Mouse (Mus musculus) liver, embryonic 15.5 days (tissue): ENCODE results near the gene Ccm2. TPM values are rescaled to one million over a fixed set of nuclear protein-coding genes. Genes with fewer than 3 reads are reported as not detected.

Experiments used
- ATAC-seq: fragments of 200-750 bp; cut with Nextera tagmentation; 2 replicates; pipeline ENCODE4 v1.8.0; 2017; ENCODE audit warnings: moderate number of reproducible peaks, mild to moderate bottlenecking, moderate library complexity; ENCODE audit not compliant: insufficient read depth
- H3K27ac ChIP-seq: fragments of 300-500 bp; sonication (generic); replicated peaks from 2 replicates; pipeline ENCODE4 v1.5.1; 2015; ENCODE audit warnings: mild to moderate bottlenecking, inconsistent platforms
- H3K27me3 ChIP-seq: fragments of 300-500 bp; sonication (generic); 2 replicates; pipeline ENCODE4 v1.6.1; 2015; ENCODE audit warnings: mild to moderate bottlenecking, inconsistent platforms
- H3K36me3 ChIP-seq: fragments of 300-500 bp; sonication (generic); replicated peaks from 2 replicates; pipeline ENCODE4 v1.6.1; 2015; ENCODE audit warnings: moderate library complexity, mild to moderate bottlenecking, inconsistent platforms
- H3K4me1 ChIP-seq: fragments of 300-500 bp; sonication (generic); replicated peaks from 2 replicates; pipeline ENCODE4 v1.6.1; 2015; ENCODE audit warnings: inconsistent platforms
- H3K4me2 ChIP-seq: fragments of 300-500 bp; sonication (generic); 2 replicates; pipeline ENCODE4 v1.6.1; 2015; ENCODE audit warnings: moderate library complexity, mild to moderate bottlenecking, inconsistent platforms
- H3K4me3 ChIP-seq: fragments of 300-500 bp; sonication (generic); replicated peaks from 2 replicates; pipeline ENCODE4 v1.5.1; 2015; ENCODE audit warnings: mild to moderate bottlenecking, inconsistent platforms
- H3K9ac ChIP-seq: fragments of 300-500 bp; sonication (generic); 2 replicates; pipeline ENCODE4 v1.6.1; 2015; ENCODE audit warnings: moderate library complexity, mild to moderate bottlenecking, inconsistent platforms
- H3K9me3 ChIP-seq: fragments of 300-500 bp; sonication (generic); replicated peaks from 2 replicates; pipeline ENCODE4 v1.6.1; 2016; ENCODE audit warnings: inconsistent platforms
- WGBS: fragments of 180-500 bp; shearing (Covaris S2); methylation state at CpG from one replicate; pipeline ENCODE4 v1.1.7; 2015; ENCODE audit warnings: mixed read lengths; ENCODE audit not compliant: insufficient replicate concordance; 5-methylcytosine and 5-hydroxymethylcytosine counted together
- polyA plus RNA-seq: library from polyadenylated mRNA; unstranded; fragments of >200 nt; fragmentation: Nextera tagmentation; extraction: Ambion mirVana; gene quantifications from 2 replicates; pipeline ENCODE4 v1.2.1, GENCODE M21; 2015

Gene Ccm2
- polyA plus RNA-seq, 1 experiment from 2014 or later: 40.1 TPM

GRCm38 (mm10) chr11:6605491-6606399 is 59.1 kb downstream of the Ccm2 start, which contains the start of gene Nacad:
Gene Nacad (minus strand): TSS chr11:6606053.
- H3K4me1 ChIP-seq: peaks cover 28% of the 10 kb centered on the region
- 6% methylated on average over 40 of the region's 41 CpGs for WGBS
- H3K27me3 ChIP-seq: peaks cover 58% of the 10 kb centered on the region
- ATAC-seq: no peak
- peak within 1 kb of the TSS; percentile 20 for H3K4me3 ChIP-seq
- peaks cover 1% of the 10 kb centered on the region; the same call in 1 of the 2 replicates for H3K36me3 ChIP-seq
- H3K9me3 ChIP-seq: no peaks in the 10 kb centered on the region
- peak within 1 kb of the TSS; percentile 44 for H3K4me2 ChIP-seq
- no peak within 1 kb of the TSS for H3K9ac ChIP-seq
- no peak within 1 kb of the TSS for H3K27ac ChIP-seq

GRCm38 (mm10) chr11:6615250-6616205 is 68.8 kb downstream of the Ccm2 start:
- H3K4me1 ChIP-seq: 0 out of 2 replicates have a peak, but pooled peaks cover 3% of the 10 kb centered on the region
- 71% methylated on average over 12 of the region's 12 CpGs for WGBS
- H3K4me3 ChIP-seq: no peak overlapping the region
- no peak overlapping the region for H3K4me2 ChIP-seq
- H3K9ac ChIP-seq: no peak overlapping the region
- ATAC-seq: no peak
- no peaks in the 10 kb centered on the region for H3K27me3 ChIP-seq
- peaks cover 98% of the 10 kb centered on the region for H3K36me3 ChIP-seq
- H3K27ac ChIP-seq: no peak overlapping the region; the same call in 1 of the 2 replicates
- no peaks in the 10 kb centered on the region for H3K9me3 ChIP-seq

- H3K27ac ChIP-seq: peak overlapping the region; percentile 91; the same call in 1 of the 2 replicates
- H3K27me3 ChIP-seq: no peaks in the 10 kb centered on the region
- H3K4me3 ChIP-seq: peak overlapping the region; percentile 88
- H3K36me3 ChIP-seq: peaks cover 57% of the 10 kb centered on the region
- WGBS: 33% methylated on average over 10 of the region's 10 CpGs
- no peaks in the 10 kb centered on the region for H3K9me3 ChIP-seq
- no peak for ATAC-seq
- H3K4me2 ChIP-seq: peak overlapping the region; percentile 88
- H3K4me1 ChIP-seq: peaks cover 53% of the 10 kb centered on the region
- peak overlapping the region; percentile 35; the same call in 1 of the 2 replicates for H3K9ac ChIP-seq
Measured at GRCm38 (mm10) chr11:6623704-6624103, 77.0 kb downstream of the Ccm2 start.

GRCm38 (mm10) chr11:6624619-6625382 is 78.1 kb downstream of the Ccm2 start:
- ATAC-seq: no peak
- H3K9me3 ChIP-seq: no peaks in the 10 kb centered on the region
- peak overlapping the region; percentile 88 for H3K4me3 ChIP-seq
- H3K27me3 ChIP-seq: no peaks in the 10 kb centered on the region
- peak overlapping the region; percentile 91 for H3K27ac ChIP-seq
- peak overlapping the region; percentile 71 for H3K9ac ChIP-seq
- H3K4me2 ChIP-seq: peak overlapping the region; percentile 88
- peaks cover 46% of the 10 kb centered on the region for H3K36me3 ChIP-seq
- 23% methylated on average over 14 of the region's 14 CpGs for WGBS
- H3K4me1 ChIP-seq: peaks cover 61% of the 10 kb centered on the region

- Histone ChIP-seq H3K27me3 (no peaks in the 10 kb centered on the region), H3K36me3 (peaks cover 36% of the 10 kb centered on the region), H3K4me2 (peak within 1 kb of the TSS; percentile 88), H3K9ac (peak within 1 kb of the TSS; percentile 71), H3K4me3 (peak within 1 kb of the TSS; percentile 88), H3K27ac (peak within 1 kb of the TSS; percentile 91), H3K4me1 (peaks cover 61% of the 10 kb centered on the region), H3K9me3 (no peaks in the 10 kb centered on the region)
- ATAC-seq: peak; percentile 89
- under 1% methylated on average over 66 of the region's 66 CpGs for WGBS
Measured at GRCm38 (mm10) chr11:6625478-6626387, 79.0 kb downstream of the Ccm2 start, which contains the start of gene Tbrg4. Gene Tbrg4 (minus strand): TSS chr11:6626067.

- Histone ChIP-seq H3K36me3 (peaks cover 30% of the 10 kb centered on the region), H3K4me2 (peak overlapping the region; percentile 88), H3K4me1 (peaks cover 61% of the 10 kb centered on the region), H3K27me3 (no peaks in the 10 kb centered on the region), H3K9me3 (no peaks in the 10 kb centered on the region), H3K9ac (peak overlapping the region; percentile 71), H3K27ac (peak overlapping the region; percentile 91), H3K4me3 (peak overlapping the region; percentile 88)
- peak; percentile 22 for ATAC-seq
- WGBS: 5% methylated on average over 16 of the region's 16 CpGs
Measured at GRCm38 (mm10) chr11:6626388-6626772, 79.7 kb downstream of the Ccm2 start.

GRCm38 (mm10) chr11:6627731-6628130 is 81.0 kb downstream of the Ccm2 start:
- no peak for ATAC-seq
- Histone ChIP-seq H3K9ac (no peak overlapping the region), H3K36me3 (peaks cover 16% of the 10 kb centered on the region), H3K4me2 (no peak overlapping the region), H3K9me3 (no peaks in the 10 kb centered on the region), H3K4me1 (peaks cover 56% of the 10 kb centered on the region), H3K4me3 (no peak overlapping the region), H3K27me3 (no peaks in the 10 kb centered on the region), H3K27ac (peak overlapping the region; percentile 91)
- 33% methylated on average over 4 of the region's 4 CpGs for whole genome bisulfite sequencing

GRCm38 (mm10) chr11:6628568-6628967 is 81.9 kb downstream of the Ccm2 start:
- Histone ChIP-seq H3K9me3 (no peaks in the 10 kb centered on the region), H3K4me2 (no peak overlapping the region), H3K36me3 (peaks cover 8% of the 10 kb centered on the region), H3K27me3 (no peaks in the 10 kb centered on the region), H3K27ac (peak overlapping the region; percentile 91; the same call in 1 of the 2 replicates), H3K9ac (no peak overlapping the region), H3K4me3 (no peak overlapping the region), H3K4me1 (peaks cover 48% of the 10 kb centered on the region)
- 18% methylated on average over 4 of the region's 4 CpGs for WGBS
- no peak for ATAC-seq

- no peak overlapping the region for H3K4me3 ChIP-seq
- H3K4me2 ChIP-seq: no peak overlapping the region
- no peak for ATAC-seq
- H3K27ac ChIP-seq: no peak overlapping the region
- no peaks in the 10 kb centered on the region for H3K27me3 ChIP-seq
- peaks cover 37% of the 10 kb centered on the region for H3K4me1 ChIP-seq
- H3K9me3 ChIP-seq: no peaks in the 10 kb centered on the region
- no peaks in the 10 kb centered on the region for H3K36me3 ChIP-seq
- H3K9ac ChIP-seq: no peak overlapping the region
Measured at GRCm38 (mm10) chr11:6629655-6630054, 83.0 kb downstream of the Ccm2 start.
